Mouse (Mus musculus): ENCODE results near the gene Vmn1r51.
"Not testable (repeated sequence)": the region's sequence is repeated elsewhere in the genome, so short reads cannot be mapped to it uniquely, and the experiment has no call there.

Vmn1r51 gene

DNA sequence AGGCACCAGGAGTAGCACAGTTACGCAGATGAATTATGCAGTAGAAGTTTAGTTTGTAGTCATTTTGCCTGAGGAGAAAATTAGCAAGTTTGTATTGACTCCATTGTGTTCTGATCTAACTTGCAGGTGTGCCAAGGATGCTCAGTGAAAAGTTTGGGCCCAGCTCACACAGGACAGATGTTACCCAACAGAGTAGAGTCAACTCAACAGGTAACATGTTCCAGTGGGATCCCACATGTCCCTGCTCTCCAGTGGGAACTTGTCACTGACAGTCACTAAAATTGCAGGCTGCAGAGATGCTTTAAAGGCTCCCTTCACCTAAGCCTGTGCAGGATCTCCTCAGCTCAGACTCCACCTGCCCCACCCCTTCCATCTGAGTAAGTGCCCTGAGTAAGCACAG is at the start of gene Vmn1r51:
Vmn1r51 (plus strand) TSS at position 301 of the 400 bp plus-strand sequence.
- DNase-seq, result not testable (repeated sequence)

DNA sequence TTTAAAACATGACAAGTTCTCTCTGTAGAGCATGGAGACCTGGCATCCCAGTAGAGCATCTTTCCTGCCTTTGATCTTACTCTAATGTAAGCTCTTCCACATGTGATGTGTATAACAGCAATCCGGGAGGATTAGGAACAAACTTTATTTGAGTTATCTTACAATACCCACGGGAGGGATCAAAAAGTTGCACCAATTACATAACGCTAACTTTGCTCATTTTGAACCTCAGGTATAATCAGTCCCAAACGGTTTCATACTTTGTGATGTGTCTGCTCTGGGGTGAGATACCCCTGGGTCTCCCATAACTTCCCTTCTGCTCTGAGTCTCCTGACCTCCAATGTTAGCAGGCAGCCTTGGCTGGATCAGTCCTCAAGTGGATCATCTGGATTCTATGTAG is 44.0 kb upstream of the Vmn1r51 start, which contains the start of gene Vmn1r49:
Vmn1r49 (minus strand) TSS at position 101 of the 400 bp plus-strand sequence.
- no peak for DNase-seq

DNA sequence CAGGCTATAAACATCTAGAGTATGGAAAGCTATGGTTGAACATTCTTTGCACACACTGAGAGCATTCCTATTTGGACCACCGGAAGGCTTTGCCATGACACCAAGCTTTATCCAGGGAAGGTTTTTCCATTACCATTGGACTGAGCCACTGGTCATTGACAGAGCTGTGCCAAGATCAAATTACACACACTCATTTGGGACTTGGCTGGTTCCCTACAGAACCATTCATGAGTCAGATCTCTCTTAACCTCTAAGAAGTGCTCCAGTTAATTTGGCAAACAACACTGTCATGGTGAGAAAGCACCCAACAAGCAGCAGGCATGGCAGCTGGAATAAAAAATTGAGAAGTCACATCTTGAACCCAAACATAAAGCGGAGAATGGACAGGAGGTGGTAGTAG is 21.8 kb upstream of the Vmn1r51 start:
- no peak for DNase-seq

DNA sequence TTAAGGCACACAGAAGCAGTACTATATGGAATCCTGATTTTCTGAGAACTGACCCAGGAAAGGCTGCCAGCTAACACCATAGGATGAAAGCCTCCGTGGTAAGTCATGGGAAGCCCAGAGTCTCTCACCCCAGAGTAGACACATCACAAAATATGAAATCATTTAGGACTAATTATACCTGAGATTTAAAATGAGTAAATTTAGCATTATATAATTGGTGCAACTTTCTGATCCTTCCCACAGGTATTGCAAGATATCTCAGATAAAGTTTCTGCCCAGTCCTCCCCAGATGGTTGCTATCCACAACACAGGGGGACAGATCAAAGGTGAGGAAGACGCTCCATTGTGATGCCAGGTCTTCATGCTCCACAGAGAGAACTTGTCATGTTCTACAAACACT is 21.3 kb upstream of the Vmn1r51 start, which contains the start of gene Vmn1r50:
Vmn1r50 (plus strand) TSS at position 301 of the 400 bp plus-strand sequence.
- no peak for DNase-seq

DNA sequence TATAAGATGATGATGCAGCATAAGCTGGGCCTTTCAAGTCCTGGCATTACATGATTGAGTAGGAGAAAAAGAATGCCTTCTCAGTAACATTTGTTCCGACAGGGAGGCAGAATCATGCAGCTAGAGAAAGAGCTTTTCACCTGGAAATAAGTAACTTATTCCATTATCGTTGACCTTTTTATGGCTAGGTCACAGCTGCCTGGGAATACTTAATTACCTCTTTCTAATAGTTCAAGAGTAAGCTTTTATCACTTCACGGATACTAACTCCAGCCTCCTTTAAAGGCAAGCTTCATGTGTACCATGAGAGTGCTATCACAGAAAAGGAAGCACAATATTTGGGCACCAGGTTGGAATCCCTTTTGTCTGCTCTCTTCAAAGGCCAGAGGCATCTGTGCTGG is 37.7 kb downstream of the Vmn1r51 start:
- no peak for DNase-seq

DNA sequence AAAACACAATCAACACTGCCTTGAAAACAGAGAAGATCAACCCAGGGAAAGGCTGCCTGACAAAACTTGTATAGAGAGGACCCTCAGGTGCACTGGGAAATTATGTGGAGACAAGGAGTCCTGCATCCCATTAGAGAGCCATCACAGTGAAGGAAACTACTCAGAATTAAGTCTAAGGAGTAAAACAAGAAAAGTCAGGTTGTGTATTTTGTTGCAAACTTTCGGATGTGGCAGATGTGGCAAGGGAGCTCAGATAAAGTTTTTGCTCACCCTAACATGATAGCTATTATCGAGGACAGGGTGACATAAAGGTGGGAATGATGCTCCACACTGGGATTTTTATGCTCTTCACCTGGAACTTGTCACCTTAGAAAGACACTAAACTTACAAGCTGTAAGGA is 52.1 kb downstream of the Vmn1r51 start, which contains the start of gene Vmn1r52:
Vmn1r52 (plus strand) TSS at position 301 of the 400 bp plus-strand sequence.
- DNase-seq, result no peak
